Mouse (Mus musculus) cerebellum, postnatal 14 days (tissue): ENCODE measurements at regions not wholly inside any gene's neighbourhood (a gene's known extent, or its start where the extent isn't known, plus 50 kb on each side); places are given as distances from the start of the nearest gene placed in this dataset.
A peak's percentile ranks its signal among the peaks of the same experiment; 100 is the strongest.
"Not testable (repeated sequence)": the region's sequence is repeated elsewhere in the genome, so short reads cannot be mapped to it uniquely, and the experiment has no call there.

Experiments
- DNase-seq, 2 experiments: peaks; one replicate each; pipeline ENCODE4 v3.0.0; 2021; ENCODE audit warnings: mixed read lengths in 2 of 2

DNA sequence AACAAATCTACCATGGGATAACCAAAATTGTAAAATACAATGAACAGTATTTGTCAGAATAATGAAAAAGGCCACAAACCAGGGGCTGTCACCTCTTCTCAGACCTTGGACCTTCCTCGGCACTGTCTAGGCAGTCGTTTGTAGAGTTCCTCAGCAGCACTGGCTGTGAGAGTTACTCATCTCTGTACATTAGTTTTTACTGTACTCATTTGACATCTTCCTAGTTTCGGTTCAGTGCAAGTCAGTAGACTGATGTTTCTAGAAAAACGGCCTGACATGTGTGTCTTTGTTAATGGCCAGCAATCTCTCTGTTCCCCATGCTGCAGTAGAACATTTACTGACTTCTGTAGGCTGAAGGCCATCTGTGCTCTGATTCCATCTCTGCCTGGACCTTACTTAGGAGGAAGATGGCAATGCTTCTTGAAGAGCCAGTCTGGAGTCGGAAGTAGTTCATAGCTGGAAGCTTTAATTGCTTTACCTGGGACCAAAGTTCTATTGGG is 537.1 kb downstream of the Hace1 start:
- DNase-seq = no peak

DNA sequence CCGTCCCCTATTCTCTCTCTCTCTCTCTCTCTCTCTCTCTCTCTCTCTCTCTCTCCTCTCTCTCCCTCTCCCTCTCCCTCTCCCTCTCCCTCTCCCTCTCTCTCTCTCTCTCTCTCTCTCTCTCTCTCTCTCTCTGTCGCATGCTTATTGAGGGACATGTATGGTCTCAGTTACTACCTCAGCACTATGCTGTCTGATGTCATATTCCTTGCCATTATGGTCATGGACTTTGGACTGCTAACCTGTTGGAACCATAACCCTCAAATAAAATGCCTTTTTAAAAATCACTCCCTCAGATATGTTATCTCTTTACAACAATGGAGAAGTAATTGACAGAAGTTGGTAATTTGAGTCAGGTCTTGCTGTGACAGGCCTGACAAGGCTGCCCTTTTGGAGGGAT is 544.8 kb downstream of the Hace1 start:
- not testable (repeated sequence) for DNase-seq

DNA sequence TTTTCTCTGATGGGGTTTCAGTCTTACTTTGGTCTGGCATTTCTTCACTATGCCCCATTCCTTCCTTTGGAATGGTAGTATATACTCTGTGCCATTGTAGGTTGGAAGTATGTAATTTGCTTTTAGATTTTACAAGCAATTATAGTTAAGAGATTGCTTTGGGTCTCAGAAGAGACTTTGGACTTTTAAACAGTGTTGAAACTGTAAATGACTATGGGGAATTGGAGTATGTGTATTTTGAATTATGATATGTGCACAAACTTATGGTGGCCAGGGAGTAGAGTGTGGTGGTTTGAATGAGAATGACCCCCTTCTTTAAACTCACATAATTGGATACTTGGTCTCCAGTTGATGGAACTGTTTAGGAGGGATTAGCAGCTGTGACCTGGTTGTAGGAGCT is 546.2 kb downstream of the Hace1 start:
- no peak for DNase-seq

DNA sequence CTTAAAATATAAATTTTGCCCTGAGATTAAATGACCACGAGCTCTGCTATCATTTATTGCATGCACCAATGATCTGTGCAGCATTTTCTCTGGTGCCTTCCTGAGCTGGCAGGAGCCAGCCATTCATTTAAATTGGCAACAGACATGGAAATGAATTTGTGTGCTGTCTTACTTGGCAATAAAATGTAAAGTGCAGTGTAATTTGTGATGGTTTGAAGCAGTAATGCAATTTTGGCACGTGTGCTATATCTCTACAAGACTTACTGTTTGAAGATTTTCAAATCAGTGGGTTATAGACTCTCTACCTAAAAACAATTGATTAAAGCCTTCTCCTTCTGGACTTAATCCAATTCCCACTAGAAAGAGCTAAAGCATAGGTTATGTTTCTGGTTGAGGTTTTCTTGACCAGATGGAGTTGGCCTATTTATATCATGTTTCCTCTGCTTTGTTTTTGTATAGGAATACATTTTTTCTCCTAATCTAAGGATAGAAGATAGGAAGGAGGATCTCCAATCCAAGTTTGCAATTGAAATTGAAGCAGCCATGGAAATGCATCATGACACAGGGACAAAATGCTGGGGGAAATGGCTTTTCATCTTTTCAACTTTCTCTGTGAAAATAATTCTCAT is 557.6 kb downstream of the Hace1 start:
- peak; percentile 8 to 48 for DNase-seq

DNA sequence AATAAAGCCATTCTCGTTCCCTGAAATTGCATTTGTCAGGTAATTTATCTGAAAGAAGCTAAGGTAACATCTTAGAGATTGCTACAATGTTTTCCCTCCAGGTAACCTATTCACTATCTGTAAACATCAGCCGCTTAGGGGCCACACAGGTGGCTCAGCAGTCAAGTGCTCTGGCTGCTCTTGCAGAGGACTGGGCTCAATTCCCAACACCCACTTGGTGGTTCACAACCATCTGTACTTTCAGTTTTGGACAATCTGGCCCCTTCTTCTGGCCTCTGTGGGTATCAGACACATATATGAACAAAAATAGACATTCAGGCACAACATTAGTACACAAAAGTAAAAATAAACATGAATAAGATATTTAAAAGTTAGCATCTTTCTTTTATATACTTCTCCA is 596.4 kb downstream of the Hace1 start:
- peak; percentile 45 to 72 for DNase-seq

DNA sequence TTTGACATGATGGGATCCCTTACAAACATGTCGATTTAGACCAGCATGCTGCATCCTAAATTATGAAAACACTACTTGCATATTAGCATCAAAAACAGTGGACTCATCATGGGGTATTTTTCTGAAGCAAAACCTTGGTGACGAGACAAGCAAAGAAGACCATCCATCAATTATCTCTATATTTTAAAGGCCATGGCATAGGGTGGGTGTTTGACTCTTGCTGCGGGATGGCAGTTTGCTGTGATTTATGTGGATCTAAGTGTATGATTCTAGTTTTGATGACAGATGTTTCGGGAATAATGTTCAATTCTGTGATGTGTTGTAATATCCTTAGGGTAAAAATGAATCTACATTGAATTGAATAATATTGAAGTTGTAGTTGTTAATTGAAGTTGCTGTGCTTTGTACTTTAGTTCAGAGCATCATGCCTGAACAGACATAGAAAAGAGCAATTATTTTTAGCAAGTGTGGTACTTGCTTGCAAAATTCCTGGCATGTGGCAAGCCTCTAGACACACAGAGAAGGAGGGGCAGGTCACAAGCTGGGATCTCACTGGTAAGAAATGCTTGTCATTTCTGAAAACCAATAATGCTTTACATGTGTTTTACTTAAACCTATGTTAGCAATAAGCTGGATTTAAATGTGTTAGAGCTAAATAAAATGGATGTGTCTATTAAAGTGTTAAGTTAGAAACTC is 608.3 kb downstream of the Hace1 start:
- DNase-seq = peak; percentile 6 to 46

DNA sequence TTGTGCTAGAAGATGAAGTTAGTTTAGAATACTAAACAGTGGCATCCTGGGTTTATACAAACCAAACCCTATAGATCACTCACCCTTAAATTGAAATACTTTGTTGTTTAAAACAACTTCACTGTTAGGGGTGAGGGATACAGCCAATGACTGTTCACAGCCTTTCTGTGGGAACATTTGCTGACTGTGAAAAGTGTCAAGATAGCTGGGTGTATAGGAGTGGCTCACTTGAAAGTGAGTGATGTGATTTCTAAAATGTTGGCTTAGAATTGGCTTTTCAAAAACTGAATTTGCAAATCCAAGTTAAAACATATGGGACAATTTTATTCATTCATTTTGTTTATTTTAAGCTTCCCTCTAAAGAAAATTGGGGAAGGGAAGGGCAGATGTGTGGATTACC is 616.5 kb downstream of the Hace1 start:
- no peak for DNase-seq

DNA sequence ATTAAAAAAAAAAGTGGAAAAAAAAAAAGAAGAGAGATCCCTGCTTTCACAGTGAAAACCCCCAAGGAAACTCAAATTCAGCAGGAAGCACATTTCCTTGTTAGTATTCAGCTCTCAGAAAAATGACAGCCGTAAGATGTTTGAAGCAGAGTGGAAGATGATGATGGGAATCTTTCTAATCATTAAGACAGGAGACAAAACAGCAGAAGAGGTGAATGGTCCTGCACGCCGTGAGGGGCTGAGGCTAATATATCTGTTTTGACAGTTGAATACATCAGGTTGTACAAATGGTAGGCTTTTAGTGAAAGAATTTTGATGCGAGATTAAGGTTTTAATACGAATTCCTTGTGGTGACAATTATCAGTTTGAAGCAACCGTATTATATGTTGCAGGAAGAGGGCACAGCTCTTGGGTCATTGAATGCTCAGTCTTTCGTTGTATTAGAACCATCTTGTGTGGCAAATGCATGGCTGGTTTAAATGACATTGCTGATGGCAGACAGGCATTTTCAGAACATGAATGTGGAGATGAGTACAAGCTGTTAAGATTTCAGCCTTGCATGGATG is 649.3 kb downstream of the Hace1 start:
- no peak for DNase-seq

DNA sequence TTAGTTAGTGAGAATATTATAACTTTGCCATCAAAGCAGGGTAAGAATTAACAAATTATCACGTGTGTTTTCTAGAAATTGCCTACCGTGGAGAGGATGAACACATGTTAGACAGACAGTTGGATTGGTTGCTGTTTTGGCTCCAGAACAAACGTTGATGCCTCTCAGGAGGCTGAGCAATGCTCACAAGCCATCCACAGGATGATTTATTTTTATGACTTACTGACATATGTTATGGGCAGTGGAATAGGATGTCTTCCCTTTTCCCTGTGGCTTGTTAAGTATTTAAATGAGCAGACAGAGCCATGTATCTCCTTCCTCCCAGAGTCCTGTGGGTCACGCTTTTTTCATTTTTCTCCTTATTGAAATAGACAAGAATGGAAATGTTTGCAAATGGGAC is 652.0 kb downstream of the Hace1 start:
- peak; percentile 19 to 54 for DNase-seq

DNA sequence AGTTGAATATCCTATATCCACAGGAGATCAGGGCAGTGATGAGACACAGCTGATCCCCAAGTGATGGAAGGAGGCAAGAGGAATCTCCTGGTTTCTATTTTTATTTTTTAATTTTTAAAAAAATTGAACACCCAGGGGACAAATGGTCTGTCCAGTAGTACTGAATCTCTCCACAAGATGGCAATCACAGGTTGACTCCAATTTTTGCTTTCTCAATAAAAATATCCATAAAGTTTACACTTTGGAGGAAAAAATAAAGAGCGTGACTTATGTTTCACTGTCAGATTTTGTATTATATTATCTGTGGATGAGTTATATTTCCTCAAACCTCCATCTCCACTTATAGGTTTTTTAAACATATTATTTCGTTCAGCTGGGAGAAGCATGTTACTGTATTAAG is 658.0 kb downstream of the Hace1 start:
- DNase-seq = peak; percentile 47 to 60

DNA sequence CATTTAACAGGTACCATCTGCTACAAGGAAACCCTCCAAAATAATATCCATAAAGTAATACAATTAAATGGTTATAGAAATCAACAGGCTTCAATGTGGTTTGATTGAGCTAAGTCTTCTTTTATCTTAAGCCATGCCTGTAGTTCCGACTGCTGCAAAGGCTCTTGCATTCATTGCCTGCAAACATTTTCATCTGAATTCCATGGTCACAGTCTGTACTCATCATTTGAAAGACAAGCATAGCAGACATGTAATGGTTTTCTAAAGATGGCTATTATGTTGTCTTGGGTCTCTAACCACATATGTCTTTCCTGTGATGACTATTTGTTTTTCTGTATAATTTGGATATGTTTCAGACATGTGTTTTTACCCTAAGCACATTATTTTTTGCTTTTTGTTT is 677.9 kb downstream of the Hace1 start:
- DNase-seq = no peak

DNA sequence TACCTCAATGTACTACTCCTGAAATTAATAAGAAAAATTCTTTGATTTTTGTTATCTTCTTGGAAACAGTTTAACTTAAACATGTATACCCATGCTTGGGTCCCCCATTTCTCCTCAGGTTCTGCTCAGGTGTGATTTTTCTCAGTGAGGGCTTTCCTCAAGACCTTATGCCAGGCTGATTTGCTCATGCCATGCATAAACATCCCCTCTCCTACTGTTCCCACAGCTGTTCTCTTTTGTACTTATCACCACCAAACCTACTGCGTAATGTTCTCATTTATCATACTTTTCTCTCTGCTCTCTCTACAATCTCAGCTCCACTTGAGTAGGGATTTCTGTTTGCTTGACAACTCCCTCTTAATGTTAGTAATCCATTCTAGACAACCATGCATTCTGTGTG is 692.1 kb downstream of the Hace1 start:
- peak; percentile 7 to 36 for DNase-seq

DNA sequence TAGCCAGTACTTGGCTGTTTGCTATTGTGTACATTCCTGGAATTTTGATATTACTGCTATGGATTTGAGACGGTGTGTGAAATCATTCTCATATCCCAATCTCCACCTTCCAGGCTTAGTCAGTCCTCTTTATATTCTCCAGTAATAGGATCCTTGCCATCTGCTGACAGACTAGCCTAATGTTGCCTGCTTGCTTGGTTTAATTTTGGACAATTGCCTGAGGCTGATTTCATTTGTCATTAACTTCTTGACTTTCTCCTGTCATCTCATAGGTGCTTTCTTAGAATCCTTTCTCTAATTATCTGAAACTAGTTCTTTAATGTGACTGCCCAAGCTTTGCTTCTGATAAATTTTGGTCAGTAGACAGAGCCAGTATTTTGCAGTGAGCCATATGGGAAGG is 696.2 kb downstream of the Hace1 start:
- peak; percentile 3 to 54 for DNase-seq

DNA sequence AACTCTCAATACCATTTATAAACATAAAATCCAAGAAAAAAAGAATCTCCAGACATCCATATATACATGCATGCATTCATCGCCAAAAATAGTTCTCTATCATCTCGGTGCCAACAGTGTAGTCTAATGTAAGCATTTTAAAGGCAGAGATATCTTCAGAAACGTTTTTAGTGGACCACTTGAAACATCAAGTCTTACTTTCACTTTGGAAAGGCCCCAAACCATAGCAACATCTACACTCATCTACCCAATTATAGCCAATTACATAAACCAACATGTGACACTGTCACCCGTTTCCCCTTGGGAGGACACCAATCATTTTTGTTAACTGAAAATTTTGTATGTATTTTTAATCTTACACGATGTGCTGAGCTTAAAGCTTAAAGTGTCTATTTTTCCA is 716.7 kb downstream of the Hace1 start:
- DNase-seq = no peak

DNA sequence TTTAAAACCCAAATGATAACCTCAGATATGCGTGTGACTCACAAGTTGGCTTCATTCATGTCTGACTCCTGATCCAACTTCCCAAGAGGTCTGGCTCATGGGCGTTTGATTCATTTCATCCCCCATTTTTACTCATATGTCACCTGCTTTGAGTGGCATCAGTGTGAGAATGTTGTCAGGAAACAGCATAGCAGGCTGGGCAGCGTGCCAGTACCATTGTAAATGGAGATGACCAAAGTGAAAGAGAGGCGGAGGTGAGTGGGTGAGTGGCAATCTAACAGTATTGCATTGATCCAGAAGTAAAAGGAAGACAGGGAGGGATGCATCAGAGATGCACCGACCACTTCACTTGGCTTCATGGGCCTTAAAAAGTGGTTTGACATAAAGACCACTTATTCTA is 720.7 kb downstream of the Hace1 start:
- peak; percentile 71 to 72 for DNase-seq

DNA sequence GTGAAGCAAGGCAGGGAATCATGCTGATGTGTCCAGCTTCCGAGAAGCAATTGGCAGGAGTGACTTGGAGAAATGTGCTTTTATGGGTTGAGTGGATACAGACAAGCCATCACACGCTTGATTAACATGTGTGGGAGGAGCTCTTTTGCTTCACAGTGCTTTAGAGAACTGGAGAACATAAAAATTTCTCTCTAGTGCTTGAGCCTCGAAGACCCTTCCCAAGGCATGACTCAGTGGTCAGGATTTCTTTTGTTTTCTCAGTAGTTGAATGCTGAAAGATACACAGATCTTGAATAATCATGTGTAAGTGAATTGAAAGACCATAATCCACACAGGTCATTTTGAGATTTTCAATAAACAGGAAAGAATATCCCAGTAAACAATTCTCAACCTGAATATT is 721.9 kb downstream of the Hace1 start:
- no peak for DNase-seq

DNA sequence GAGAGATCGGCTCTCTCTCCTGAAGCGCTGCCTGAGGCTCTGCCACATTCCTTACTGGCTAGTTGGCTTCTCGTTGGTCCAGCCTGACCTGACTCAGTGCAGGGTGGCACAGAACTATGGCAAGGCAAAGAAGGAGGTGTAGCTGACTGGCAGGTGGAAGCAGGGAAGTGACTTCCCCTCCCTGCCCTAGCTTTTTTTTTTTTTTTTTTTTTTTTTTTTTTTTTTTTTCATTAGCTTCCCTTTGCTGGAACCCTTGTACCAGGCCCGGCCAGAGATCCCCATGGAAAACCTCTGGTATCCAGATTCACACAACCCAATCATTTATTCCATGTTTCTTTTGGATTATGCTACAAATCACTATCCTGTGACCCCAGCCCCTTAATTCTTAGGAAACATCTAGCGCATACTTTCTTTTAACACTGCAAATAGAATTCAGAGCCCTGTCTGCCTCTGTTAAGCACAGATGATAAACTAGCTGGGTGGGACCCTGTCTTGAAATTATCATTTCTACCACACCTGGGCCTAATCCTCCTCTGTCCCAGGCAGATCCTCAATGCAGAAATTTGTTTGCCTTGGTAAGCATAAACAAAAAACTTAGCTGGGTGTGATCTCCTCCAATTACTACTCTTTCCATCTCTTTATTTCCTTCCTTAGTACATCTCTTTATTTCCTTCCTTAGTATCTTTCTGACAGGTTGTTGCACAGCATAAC is 742.9 kb downstream of the Hace1 start:
- DNase-seq = no peak

DNA sequence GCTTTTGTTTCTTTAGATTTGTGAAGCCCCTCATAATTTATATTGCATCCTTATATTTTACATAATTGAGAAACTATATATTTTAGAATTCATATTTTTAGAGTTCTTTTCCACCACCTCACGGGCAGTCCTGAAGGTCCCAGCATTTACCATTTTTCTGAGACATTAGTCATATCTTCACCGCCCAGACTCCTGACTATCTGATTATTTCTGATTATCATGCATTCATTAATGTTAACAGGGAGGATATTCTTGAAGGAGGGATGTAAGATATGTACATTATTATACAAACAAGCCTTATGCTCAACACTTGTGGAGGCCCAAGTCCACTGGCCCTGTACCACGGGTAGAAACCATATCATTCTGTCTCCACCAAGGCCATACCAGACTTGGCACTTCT is 743.4 kb downstream of the Hace1 start:
- no peak for DNase-seq

DNA sequence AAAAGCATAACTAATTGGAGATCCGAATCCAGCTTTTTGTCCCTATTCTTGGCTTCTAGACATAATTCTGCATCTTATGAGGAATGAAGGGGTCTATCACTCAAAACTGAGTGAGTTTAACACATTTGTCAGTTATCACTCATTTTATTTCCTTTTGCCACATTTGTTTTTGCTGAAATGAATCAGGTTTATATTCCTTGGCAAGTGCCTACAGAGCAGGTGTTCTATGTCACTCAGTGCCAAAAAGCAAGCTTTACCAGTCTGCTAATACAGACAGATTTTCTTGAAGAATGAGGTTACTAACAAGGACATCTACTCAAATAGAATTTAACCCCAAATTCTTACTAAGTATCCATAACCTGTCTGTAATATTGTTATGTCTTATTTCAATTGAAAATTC is 751.4 kb downstream of the Hace1 start:
- DNase-seq = peak; percentile 20 to 74

DNA sequence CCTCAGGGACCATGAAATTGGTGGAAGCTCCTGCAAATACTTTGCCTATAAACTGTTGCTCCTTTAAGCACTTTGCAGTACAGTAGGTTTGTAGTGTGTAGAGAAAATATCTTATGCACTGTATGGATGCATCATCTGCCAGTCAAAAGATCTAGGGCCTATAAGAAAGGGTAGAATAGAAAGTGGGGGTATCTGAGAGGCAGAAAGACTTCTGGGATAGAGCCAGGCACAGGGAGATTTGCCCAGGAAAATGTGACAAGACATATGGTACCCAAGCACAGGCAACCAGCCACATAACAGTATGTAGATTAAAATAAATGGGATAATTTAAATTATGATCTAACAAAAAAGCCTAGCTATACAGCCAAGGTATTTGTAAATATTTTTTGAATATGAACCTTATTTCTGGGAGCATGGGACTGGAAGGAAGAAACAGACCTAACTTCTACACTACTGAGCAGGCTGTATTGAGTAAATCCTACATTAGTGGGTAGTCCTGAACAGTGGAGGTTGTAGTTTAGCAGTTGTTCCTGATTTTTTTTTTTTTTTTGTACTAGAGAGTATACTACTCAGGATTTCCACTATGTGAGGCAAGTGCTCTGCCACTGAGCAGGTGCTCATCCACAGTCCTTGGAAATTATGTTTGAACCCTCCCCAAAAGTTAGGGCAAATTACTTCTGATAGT is 754.1 kb downstream of the Hace1 start:
- peak; percentile 56 to 67 for DNase-seq

DNA sequence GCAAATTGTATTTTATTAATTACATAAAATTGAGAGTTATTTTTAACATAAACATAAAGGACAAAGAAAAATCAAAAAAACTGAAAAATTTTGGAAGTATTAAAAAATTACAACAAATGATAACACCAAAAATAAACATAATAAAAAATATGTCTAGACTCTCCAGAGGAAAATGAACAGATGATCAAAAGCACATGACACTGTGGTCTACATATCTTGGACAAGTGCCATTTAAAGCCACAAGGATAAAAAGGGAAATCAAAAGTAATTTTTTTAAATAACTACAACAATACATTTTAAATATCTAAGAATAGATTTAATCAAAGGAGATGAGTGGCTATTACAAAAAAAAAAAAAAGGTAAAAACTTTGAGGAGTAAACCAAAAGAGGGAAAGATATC is 755.6 kb downstream of the Hace1 start:
- no peak for DNase-seq

DNA sequence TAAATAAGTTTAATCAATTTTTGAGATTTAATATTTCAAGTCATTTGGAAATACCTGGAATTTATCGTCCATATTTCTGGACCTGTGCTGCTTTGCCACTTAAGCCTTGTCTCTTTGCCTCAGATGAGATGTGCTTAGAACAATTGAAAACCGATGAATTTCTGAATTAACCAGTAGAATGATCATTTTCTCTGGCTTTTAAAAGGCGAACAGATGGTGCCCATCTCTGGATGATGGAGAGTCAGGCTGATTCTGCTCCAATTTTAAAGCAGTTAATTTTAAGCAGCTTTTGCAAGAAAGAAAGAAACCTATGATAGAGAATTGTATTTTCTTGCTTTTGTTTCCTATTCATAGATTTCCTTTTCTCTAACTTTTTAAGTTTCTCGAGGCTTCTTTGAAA is 767.7 kb downstream of the Hace1 start:
- peak in 1 of 2 experiments; percentile 66 for DNase-seq

DNA sequence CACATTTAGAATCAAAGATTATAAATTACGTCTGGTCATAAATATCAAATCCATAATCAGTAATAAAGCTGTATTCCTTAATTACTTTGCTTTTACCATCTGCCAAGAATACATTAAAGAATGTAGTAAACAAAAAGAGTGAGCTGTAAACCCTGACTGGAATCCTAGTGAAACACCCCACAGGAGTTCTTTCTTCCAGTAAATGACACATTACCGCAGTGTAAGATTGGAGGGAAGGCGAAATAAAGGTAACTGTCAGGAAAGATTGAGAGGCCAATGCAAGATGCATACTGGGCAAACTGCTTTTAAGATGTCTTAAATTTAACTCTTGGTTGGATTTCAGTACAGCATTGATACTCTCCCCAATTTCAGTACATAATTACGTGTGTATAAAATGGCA is 772.0 kb downstream of the Hace1 start:
- no peak for DNase-seq
